Mouse (Mus musculus): Measurements from ENCODE around the gene Mycl.

- TF ChIP-seq CTCF (IDR thresholded peaks at IDR 0.05; ENCODE audit: borderline replicate concordance, extremely low read depth, insufficient read depth, insufficient read length) (no peak), POLR2A (IDR thresholded peaks at IDR 0.05; ENCODE audit: borderline replicate concordance, extremely low read depth, insufficient read depth, insufficient read length, poor library complexity, severe bottlenecking) (peak; percentile 23; the same call in 1 of the 2 replicates)
Observed at GRCm38 (mm10) chr4:122955412-122956136, 39.9 kb upstream of the Mycl start.
